In the genomic region with DNA sequence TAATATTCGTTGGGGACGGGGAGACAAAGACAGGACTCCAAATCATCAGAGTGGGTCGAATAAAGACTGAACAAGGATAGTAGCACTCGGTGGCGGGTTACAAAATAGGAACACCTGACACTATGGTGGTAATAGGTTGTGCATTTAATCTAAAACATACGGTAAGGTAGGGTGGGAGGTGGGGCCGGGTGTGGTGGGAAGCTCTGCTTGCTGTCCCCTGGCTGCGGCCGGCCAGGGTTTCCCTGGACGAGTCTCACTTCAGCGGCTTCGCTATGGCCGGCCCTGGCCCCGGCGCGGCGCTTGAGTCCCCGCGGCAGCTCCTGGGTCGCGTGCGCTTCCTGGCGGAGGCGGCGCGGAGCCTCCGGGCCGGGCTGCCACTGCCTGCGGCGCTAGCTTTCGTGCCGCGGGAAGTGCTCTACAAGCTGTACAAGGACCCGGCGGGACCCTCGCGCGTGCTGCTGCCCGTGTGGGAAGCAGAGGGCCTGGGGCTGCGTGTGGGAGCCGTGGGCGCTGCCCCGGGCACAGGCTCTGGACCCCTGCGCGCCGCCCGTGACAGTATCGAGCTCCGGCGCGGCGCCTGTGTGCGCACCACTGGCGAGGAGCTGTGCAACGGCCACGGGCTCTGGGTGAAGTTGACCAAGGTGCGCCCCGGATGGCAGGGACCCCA, we compare ENCODE assay signal across 8 mouse cellular contexts. TPM values are rescaled to one million over a fixed set of nuclear protein-coding genes. Genes with fewer than 3 reads are reported as not detected.
DNase-seq lines count a peak whose midpoint lies in the region; ATAC-seq and TF ChIP-seq lines count a peak whose summit lies in the region.

A gene (plus strand): TSS at position 187 of the 667 bp plus-strand sequence.

- peak within 1 kb of the TSS; percentile 98 for H3K4me2 ChIP-seq in intestine, embryonic 14.5 days (ENCODE audit: low read length)
- peak within 1 kb of the TSS; percentile 99 for H3K4me2 ChIP-seq in midbrain, embryonic 11.5 days

- no peaks in the 10 kb centered on the region for H3K27me3 ChIP-seq in intestine, embryonic 14.5 days (replicated peaks; ENCODE audit: control insufficient read depth, insufficient read depth, low read length)
- H3K27me3 ChIP-seq in limb, embryonic 10.5 days (ENCODE audit: low read depth, poor library complexity, severe bottlenecking), result peaks cover 9% of the 10 kb centered on the region
- H3K27me3 ChIP-seq in midbrain, embryonic 11.5 days (ENCODE audit: control insufficient read depth, insufficient read depth, low read length), result no peaks in the 10 kb centered on the region

- peaks cover 23% of the 10 kb centered on the region for H3K36me3 ChIP-seq in intestine, embryonic 14.5 days (ENCODE audit: control insufficient read depth, insufficient read depth, low read length)
- H3K36me3 ChIP-seq in limb, embryonic 10.5 days, result peaks cover 33% of the 10 kb centered on the region
- no peaks in the 10 kb centered on the region; the same call in 1 of the 2 replicates for H3K36me3 ChIP-seq in midbrain, embryonic 11.5 days (ENCODE audit: control insufficient read depth, insufficient read depth, low read length)

- H3K4me3 ChIP-seq in cortical plate, adult 2 months (ENCODE audit: insufficient read depth, low read length), result peak within 1 kb of the TSS; percentile 71
- H3K4me3 ChIP-seq in intestine, embryonic 14.5 days (ENCODE audit: low read depth, low read length), result peak within 1 kb of the TSS; percentile 84
- peak within 1 kb of the TSS; percentile 95 for H3K4me3 ChIP-seq in limb, embryonic 10.5 days
- peak within 1 kb of the TSS; percentile 90 for H3K4me3 ChIP-seq in midbrain, embryonic 11.5 days (ENCODE audit: low read depth, low read length)

- 0 out of 2 replicates have a peak, but pooled peaks have one; percentile 31 for TF ChIP-seq POLR2A in cortical plate, adult 2 months (IDR thresholded peaks at IDR 0.05; ENCODE audit: extremely low read depth, insufficient read depth, low read length)

- peak; percentile 40; the same call in 1 of the 2 replicates for ATAC-seq in intestine, embryonic 14.5 days (replicated peaks; ENCODE audit: low FRiP score, low TSS enrichment, low read depth)
- peak; percentile 68 for ATAC-seq in midbrain, embryonic 11.5 days (ENCODE audit: low FRiP score)

- no peak for TF ChIP-seq CTCF in cortical plate, adult 2 months (IDR thresholded peaks at IDR 0.05; ENCODE audit: extremely low read depth, insufficient read depth, low read length)

- no peaks in the 10 kb centered on the region for H3K4me1 ChIP-seq in cortical plate, adult 2 months (ENCODE audit: control insufficient read depth, insufficient read depth, low read length)
- peaks cover 16% of the 10 kb centered on the region for H3K4me1 ChIP-seq in intestine, embryonic 14.5 days (replicated peaks; ENCODE audit: control insufficient read depth, insufficient read depth, low read length)
- peaks cover 31% of the 10 kb centered on the region for H3K4me1 ChIP-seq in limb, embryonic 10.5 days
- H3K4me1 ChIP-seq in midbrain, embryonic 11.5 days (ENCODE audit: control insufficient read depth, insufficient read depth, low read length), result peaks cover 19% of the 10 kb centered on the region

- peak; percentile 62 for DNase-seq in right cerebral cortex, adult 18-20 months
- no peak for DNase-seq in right cerebral cortex, postnatal 36 days (ENCODE audit: low spot score in 2 of 2)
- DNase-seq in gastrocnemius, postnatal 4 days (ENCODE audit: low spot score in 2 of 2), result peak; percentile 35 to 61
- peak; percentile 85 for DNase-seq in intestine, embryonic 14.5 days (ENCODE audit: low spot score)
- peak; percentile 78 for DNase-seq in limb, embryonic 10.5 days (ENCODE audit: low spot score)
- DNase-seq in midbrain, embryonic 11.5 days (ENCODE audit: low spot score, missing footprints), result peak; percentile 95
- peak; percentile 27 to 58 for DNase-seq in spleen, adult 18-20 months

- no peak within 1 kb of the TSS for H3K27ac ChIP-seq in cortical plate, adult 2 months (ENCODE audit: insufficient read depth, low read length)
- H3K27ac ChIP-seq in intestine, embryonic 14.5 days (ENCODE audit: low read depth), result peak within 1 kb of the TSS; percentile 54
- peak within 1 kb of the TSS; percentile 79 for H3K27ac ChIP-seq in limb, embryonic 10.5 days
- H3K27ac ChIP-seq in midbrain, embryonic 11.5 days (ENCODE audit: low read depth, low read length), result peak within 1 kb of the TSS; percentile 57

- no peaks in the 10 kb centered on the region for H3K9me3 ChIP-seq in intestine, embryonic 14.5 days (ENCODE audit: control insufficient read depth, low read length)
- H3K9me3 ChIP-seq in limb, embryonic 10.5 days (replicated peaks), result no peaks in the 10 kb centered on the region
- no peaks in the 10 kb centered on the region for H3K9me3 ChIP-seq in midbrain, embryonic 11.5 days (ENCODE audit: control insufficient read depth, low read length)

- WGBS in intestine, embryonic 14.5 days, result under 1% methylated on average over 57 of the region's 58 CpGs
- under 1% methylated on average over 58 of the region's 58 CpGs for WGBS in limb, embryonic 10.5 days
- WGBS in midbrain, embryonic 11.5 days, result 1% methylated on average over 57 of the region's 58 CpGs

- H3K9ac ChIP-seq in intestine, embryonic 14.5 days (ENCODE audit: low read length), result peak within 1 kb of the TSS; percentile 67
- H3K9ac ChIP-seq in midbrain, embryonic 11.5 days (ENCODE audit: low read length), result peak within 1 kb of the TSS; percentile 76

RNA-seq across cellular contexts. Expression of the gene that starts here (rescaled TPM):
- polyA plus RNA-seq in cortical plate, adult 2 months (2012; rRNA removed), result 44.6 and 50.1 TPM in 2 replicates
- 10 to 100 TPM; 22.8 to 23.2 TPM for total RNA-seq in gastrocnemius, postnatal 4 days (2021)
- 7.2 and 9.4 TPM in 2 replicates for polyA plus RNA-seq in intestine, embryonic 14.5 days (2014; fragmentation: Nextera tagmentation; extraction: Ambion mirVana)
- polyA plus RNA-seq in limb, embryonic 10.5 days (2016; fragmentation: Nextera tagmentation; extraction: Ambion mirVana), result 7.9 and 9.6 TPM in 2 replicates
- polyA plus RNA-seq in midbrain, embryonic 11.5 days (2014; fragmentation: Nextera tagmentation; extraction: Ambion mirVana), result 7.6 and 9.4 TPM in 2 replicates

Comparison
In these comparisons a context has a peak if more than half of its experiments do, and no peak if none do; other contexts are left out.
1. DNase-seq: peak in right cerebral cortex, adult 18-20 months (single experiment), gastrocnemius, postnatal 4 days (2 of 2), intestine, embryonic 14.5 days (single experiment), limb, embryonic 10.5 days (single experiment), midbrain, embryonic 11.5 days (single experiment) and spleen, adult 18-20 months (2 of 2); none in right cerebral cortex, postnatal 36 days (0 of 2).
2. Peak in every context shown above with its lines, with median percentiles within 50 percentile points of each other: H3K4me3 ChIP-seq.